Mouse (Mus musculus) heart, adult 18-20 months (tissue): ENCODE data around the gene Med29. TPM values are rescaled to one million over a fixed set of nuclear protein-coding genes. Genes with fewer than 3 reads are reported as not detected.
"Not testable (repeated sequence)": the region's sequence is repeated elsewhere in the genome, so short reads cannot be mapped to it uniquely, and the experiment has no call there.

Experiments
- DNase-seq, 2 experiments: peaks; one replicate each; pipeline ENCODE4 v3.0.0; 2021 to 2022; ENCODE audit warnings: mixed read lengths in 1 of 2
- total RNA-seq, 2 experiments: library from RNA; stranded (reverse); gene quantifications; 2 replicates each; pipeline ENCODE4 v1.2.3; 2021

Med29 gene
- total RNA-seq, 2 experiments from 2014 or later: 21.8 TPM

DNA sequence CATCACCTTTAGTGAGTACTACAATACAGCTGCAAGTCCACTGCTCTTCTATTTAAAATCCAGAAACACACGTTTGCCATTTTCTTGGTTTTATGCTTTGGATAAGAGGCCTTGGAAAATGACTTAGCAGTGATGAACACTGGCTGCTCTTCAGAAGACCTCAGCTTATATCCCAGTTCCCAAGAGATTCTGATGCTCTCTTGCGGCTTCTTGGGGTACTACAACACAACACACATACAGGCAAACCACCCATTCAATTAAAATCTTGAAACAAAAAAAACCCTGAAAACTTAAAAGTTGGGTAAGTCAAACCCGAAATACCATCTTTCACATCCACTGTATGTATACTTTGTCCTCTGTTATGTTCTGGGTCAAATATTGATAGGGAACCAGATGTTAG is 5.5 kb upstream of the Med29 start:
- peak in 1 of 2 experiments; percentile 48 for DNase-seq

- no peak for DNase-seq
Measured at GRCm38 (mm10) chr7:28395425-28395824, 2.9 kb upstream of the Med29 start.

- no peak for DNase-seq
Measured at GRCm38 (mm10) chr7:28393272-28393951, 904 bp upstream of the Med29 start.

- DNase-seq: no peak
Measured at GRCm38 (mm10) chr7:28390331-28390730, 2.2 kb downstream of the Med29 start.

- DNase-seq: not testable (repeated sequence)
Measured at GRCm38 (mm10) chr7:28387384-28387783, 5.1 kb downstream of the Med29 start.

DNA sequence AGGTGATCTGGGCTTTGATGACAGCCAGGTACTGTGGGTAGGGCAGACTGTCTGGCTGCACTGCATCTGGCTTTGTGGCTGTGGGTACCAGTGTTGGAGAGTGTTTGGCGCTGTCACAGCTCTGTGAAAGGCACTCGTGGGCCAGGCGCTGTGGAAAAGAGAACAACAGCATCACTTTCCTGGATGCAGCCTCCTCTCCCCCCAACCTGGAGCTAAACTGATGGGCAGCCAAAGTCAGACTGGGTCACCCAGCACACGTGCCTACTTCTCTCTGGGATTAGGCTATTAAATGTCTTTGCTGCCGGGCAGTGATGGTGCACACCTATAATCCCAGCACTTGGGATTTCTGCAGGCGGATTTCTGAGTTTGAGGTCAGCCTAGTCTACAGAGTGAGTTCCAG is 5.6 kb downstream of the Med29 start:
- DNase-seq: not testable (repeated sequence)

GRCm38 (mm10) chr7:28386462-28386861 is 6.0 kb downstream of the Med29 start:
- DNase-seq: peak; percentile 89 to 93

- DNase-seq: peak; percentile 64 to 84
Measured at GRCm38 (mm10) chr7:28386007-28386406, 6.5 kb downstream of the Med29 start.

DNA sequence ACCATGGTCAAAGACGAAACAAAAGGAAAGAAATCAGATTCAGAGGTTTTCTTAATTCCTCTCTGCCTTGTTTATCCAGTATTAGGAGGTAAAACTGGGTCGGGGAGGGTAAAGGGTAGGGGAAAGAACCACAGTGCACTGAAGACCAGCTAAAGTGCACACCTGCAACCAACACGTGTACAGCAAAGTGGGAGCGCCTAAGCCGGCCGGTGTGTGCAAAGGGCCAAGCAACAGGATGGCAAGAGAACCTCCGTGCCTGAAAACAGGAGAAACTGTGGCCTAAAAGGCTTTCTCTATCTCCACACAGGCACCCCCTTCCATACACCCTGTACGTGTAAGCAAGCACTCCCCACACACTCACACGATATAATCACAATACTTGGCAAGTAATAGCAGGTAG is 7.3 kb downstream of the Med29 start:
- DNase-seq: no peak

GRCm38 (mm10) chr7:28384162-28384561 is 8.3 kb downstream of the Med29 start:
- no peak for DNase-seq

DNA sequence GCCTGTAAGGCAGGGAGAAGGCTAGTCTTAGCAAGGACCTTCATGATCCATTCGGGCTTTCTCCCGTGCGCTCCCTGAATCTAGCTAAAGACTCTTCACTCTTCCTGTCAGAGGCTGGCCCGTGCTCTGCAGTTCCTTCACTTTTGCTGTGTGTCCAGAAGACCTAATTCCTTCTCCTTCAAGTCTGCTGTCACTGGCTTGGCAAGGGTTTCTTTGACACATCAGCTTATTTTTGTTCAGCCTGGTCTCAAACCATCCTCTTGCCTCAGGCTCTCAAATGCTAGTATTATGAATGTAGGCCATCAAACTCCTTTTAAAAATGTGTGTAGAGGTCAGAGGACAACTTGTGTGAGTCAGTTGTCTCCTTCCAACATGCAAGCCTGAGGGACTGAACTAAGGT is 8.9 kb downstream of the Med29 start:
- DNase-seq: no peak

GRCm38 (mm10) chr7:28382981-28383396 is 9.5 kb downstream of the Med29 start:
- peak; percentile 66 to 82 for DNase-seq

DNA sequence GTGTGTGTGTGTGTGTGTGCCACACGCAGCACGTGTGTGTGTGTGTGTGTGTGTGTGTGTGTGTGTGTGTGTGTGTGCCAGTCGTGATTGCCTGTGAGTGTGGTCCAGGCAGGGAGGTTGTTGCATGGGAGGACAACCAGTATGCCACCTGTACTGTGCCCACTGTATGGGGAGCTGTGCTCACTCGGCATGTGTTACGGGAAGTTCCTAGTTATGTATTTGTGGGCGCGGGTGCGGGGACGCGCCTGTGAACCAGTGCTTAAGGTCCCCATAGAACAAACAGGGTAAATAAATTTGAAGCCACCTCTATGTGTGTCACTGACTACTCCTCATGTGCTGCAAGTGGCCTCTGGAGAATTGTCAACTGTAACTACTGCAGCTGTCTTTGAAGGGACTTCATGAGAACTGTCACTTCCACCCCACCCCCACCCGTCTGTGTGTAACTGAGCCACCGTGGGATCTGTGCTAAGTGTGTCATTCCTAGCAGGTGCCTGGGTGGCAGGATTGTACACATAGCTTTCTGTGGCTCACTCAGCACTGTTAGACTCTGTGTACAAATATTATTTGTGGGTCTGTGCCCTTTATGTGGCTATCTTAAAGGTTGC is 10.1 kb downstream of the Med29 start:
- no peak for DNase-seq

DNA sequence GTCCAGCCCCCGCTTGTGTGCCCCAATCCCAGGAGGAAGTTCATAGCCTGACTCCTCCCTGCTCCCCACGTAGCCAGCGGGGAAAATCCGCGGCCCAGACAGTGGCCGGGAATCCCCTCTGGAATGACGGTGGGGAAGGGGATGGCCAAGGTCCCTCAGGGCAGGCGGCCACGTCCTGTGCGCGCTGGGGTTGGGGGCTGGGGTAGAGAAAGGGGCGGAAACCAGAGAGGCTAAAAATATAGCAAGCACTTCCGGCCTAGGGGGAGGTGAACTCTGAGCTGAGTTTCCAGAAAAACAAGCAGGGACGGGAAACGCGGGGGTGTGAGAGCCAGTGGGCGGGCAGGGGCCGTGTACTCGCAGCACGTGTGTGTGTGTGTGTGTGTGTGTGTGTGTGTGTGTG is 10.6 kb downstream of the Med29 start:
- DNase-seq: peak; percentile 93 to 96

DNA sequence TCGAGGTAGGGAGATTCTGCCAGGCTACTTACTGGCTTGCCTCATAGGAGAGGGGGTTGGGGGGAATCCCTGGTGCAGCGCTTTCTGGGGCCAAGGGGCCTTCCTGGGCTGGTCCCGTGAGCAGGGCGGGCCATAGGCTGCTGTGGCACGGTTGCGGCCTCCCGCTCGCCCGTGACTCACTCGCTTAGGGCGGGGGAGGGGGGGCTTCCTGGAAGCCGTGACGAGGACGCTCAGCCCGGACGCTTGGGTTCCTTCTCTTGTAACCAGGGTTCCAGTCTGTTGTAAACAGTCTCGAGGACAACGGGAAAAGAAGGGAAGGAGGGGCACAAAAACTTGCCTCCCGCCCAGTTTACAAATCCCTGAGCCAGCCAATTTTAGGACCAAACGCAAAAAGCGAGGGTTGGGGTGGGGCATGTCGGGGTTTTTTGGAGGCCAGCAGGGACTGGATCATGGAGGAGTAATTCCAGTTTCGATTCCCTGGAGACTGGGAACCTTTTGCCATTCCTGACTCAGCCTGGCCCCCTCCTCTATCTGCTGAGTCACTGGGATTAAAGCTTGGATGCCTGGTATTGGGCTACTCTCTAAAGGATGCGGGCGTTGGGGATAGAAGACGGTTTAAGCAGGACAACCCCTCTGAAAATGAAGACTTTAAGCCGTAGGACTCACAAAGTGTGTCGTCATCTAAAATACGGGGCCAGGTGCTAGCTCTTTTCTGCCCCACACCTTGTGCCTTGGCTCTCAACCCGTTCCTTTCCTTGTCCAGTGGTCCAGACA is 11.3 kb downstream of the Med29 start:
- DNase-seq: peak; percentile 90 to 95

DNA sequence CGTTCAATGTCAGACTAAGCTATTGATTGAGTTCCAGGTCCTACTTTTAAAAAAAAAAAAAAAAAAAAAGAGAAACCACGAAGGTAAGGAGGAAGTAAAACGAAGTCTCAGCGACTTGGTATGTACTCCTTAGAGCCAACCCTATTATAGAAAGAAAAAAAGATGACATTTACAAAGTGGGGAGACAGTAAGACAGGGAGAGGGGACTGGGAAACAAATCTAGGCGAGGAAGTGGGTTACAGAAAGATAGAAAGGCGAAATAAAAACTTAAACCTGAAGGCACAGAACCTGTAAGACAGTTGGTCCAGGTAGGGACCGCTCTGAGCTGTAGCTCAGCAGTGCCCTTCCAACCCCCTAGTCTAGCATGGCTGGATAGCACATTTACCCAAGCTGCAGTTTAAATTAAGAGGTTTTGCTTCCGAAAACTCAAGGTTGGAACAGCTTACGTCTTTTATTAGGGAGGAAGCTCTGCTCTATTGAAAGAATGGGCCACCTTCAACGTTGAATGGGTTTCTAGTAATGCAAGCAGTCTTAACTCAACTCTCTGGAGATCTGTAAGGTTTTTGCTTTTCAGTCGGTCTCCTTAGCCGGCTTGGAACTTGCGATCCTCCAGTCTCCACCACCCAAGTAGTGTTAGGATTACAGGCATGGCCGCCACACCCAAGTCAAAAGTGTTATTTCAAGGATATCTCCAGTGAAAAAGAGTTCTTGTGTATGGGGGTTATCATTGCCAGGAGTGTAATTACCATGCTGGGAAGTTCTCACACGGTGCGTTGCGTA is 12.1 kb downstream of the Med29 start, which contains the start of gene Zfp36:
Zfp36 (minus strand) TSS at position 17 of the 780 bp plus-strand sequence.
- DNase-seq: no peak

DNA sequence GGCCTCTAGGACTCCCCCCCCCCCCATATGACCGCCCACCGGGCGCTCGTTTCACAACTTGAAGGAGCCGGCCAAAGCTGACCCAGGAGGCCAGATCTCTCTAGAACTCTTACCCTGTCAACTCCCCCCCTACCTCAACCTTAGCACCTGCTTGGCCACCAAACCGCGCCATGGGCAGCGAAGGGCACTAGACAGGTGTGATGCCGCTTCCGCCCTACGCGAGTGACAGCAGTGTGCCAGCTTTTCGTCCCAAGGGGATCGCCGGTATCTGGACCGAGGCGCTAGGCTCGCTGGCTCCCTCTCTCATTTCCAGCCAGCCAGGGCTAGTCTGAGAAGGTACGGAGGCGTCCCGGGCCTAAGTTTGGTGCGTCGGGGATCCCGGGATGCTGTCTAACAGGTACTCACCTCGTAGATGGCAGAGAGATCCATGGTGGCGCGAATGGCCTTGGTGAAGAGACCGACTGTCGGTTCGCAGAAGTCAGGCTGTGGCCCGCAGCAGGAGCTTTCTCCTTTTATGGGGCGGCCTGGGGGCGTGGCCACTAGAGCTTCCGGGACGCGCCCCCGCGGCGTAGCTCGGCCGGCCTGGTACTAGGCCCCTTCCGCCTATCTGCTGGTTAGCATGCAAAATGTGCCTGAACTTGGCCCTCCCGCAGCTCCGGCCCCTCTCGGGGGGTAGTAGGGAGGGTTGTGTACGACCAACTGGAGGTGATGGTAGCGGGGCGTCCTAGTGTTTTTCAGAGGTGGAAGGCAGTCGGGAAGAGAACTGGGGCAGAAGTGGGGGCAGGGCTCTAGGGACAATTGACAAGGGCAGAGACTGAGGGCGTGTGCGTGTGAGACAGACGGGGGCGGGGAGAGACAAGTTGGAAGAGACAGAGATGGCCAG is 13.5 kb downstream of the Med29 start:
- peak; percentile 97 to 99 for DNase-seq

GRCm38 (mm10) chr7:28378066-28378690 is 14.3 kb downstream of the Med29 start:
- peak; percentile 81 to 86 for DNase-seq

GRCm38 (mm10) chr7:28377190-28378065 is 15.1 kb downstream of the Med29 start:
- DNase-seq: peak; percentile 44 to 76
